Mouse (Mus musculus) megakaryocyte, embryonic 14.5 days (primary cell): ENCODE results near the gene Bahcc1.

Source experiments
- FLI1 ChIP-seq: IDR thresholded peaks from 2 replicates; pipeline ENCODE4 v1.6.1; 2012; ENCODE audit warnings: low read length, inconsistent platforms, mixed read lengths
- GATA1 ChIP-seq: IDR thresholded peaks from 3 replicates; pipeline ENCODE4 v1.6.1; 2012; ENCODE audit warnings: mixed read lengths, low read length, inconsistent platforms, borderline replicate concordance

GRCm38 (mm10) chr11:120337447-120337846, 104.7 kb downstream of the Bahcc1 start:
- TF ChIP-seq GATA1 (no peak), FLI1 (no peak)
